In genomic region chr4:55077133-55077889, GRCm38 (mm10) we compare ENCODE assay signal across 8 mouse cellular contexts.
DNase-seq lines count a peak whose midpoint lies in the region; ATAC-seq and TF ChIP-seq lines count a peak whose summit lies in the region.

No protein-coding gene starts in this region.

- no peaks in the 10 kb centered on the region for H3K27me3 ChIP-seq in neural tube, embryonic 11.5 days (ENCODE audit: control insufficient read depth, insufficient read depth, low read length)
- H3K27me3 ChIP-seq in kidney, embryonic 16.5 days (ENCODE audit: insufficient read depth, low read length) = no peaks in the 10 kb centered on the region
- no peaks in the 10 kb centered on the region for H3K27me3 ChIP-seq in lung, postnatal 0 days (replicated peaks; ENCODE audit: insufficient read depth, low read length)

- no peaks in the 10 kb centered on the region for H3K9me3 ChIP-seq in neural tube, embryonic 11.5 days (ENCODE audit: control insufficient read depth, low read length)
- H3K9me3 ChIP-seq in kidney, embryonic 16.5 days (ENCODE audit: low read length) = no peaks in the 10 kb centered on the region
- no peaks in the 10 kb centered on the region for H3K9me3 ChIP-seq in lung, postnatal 0 days (ENCODE audit: low read length)

- 64% methylated on average over 11 of the region's 11 CpGs for WGBS in neural tube, embryonic 11.5 days
- 49% methylated on average over 11 of the region's 11 CpGs for WGBS in kidney, embryonic 16.5 days
- 43% methylated on average over 11 of the region's 11 CpGs for WGBS in lung, postnatal 0 days

- peak; percentile 62 for ATAC-seq in neural tube, embryonic 11.5 days (ENCODE audit: insufficient read depth, low FRiP score, low TSS enrichment)
- no peak for ATAC-seq in kidney, embryonic 16.5 days (ENCODE audit: low FRiP score, low TSS enrichment)
- peak; percentile 50 for ATAC-seq in lung, postnatal 0 days

- H3K4me2 ChIP-seq in neural tube, embryonic 11.5 days (ENCODE audit: low read depth) = no peak overlapping the region
- H3K4me2 ChIP-seq in kidney, embryonic 16.5 days (replicated peaks; ENCODE audit: low read depth, low read length) = no peak overlapping the region
- peak overlapping the region; percentile 14; the same call in 1 of the 2 replicates for H3K4me2 ChIP-seq in lung, postnatal 0 days (replicated peaks; ENCODE audit: low read depth, low read length)

- peak; percentile 29; the same call in 1 of the 2 replicates for TF ChIP-seq CTCF in lung, postnatal 0 days (IDR thresholded peaks at IDR 0.05)

- H3K4me1 ChIP-seq in neural tube, embryonic 11.5 days (ENCODE audit: control insufficient read depth, insufficient read depth, low read length) = 0 out of 2 replicates have a peak, but pooled peaks cover 4% of the 10 kb centered on the region
- H3K4me1 ChIP-seq in kidney, embryonic 16.5 days (ENCODE audit: insufficient read depth, low read length) = peaks cover 14% of the 10 kb centered on the region
- H3K4me1 ChIP-seq in lung, postnatal 0 days (ENCODE audit: insufficient read depth, low read depth, low read length) = peaks cover 2% of the 10 kb centered on the region; the same call in 1 of the 2 replicates

- no peak overlapping the region for H3K4me3 ChIP-seq in neural tube, embryonic 11.5 days (ENCODE audit: low read depth, low read length)
- no peak overlapping the region for H3K4me3 ChIP-seq in kidney, embryonic 16.5 days (ENCODE audit: low read length)
- no peak overlapping the region for H3K4me3 ChIP-seq in lung, postnatal 0 days (ENCODE audit: low read depth, low read length)

- peak; percentile 55 for DNase-seq in neural tube, embryonic 11.5 days (ENCODE audit: low spot score)
- DNase-seq in neural tube, embryonic 10.5 days (ENCODE audit: extremely low spot score, low spot score) = no peak
- DNase-seq in frontal cortex, postnatal 14 days (ENCODE audit: low spot score in 2 of 2) = peak; percentile 42 to 55
- DNase-seq in lung, postnatal 0 days (ENCODE audit: low spot score) = peak; percentile 57
- DNase-seq in right cerebral cortex, postnatal 25 days = peak; percentile 45
- no peak for DNase-seq in natural killer cell, adult 2 months (ENCODE audit: low spot score in 2 of 2)
- DNase-seq in ovary, postnatal 14 days (ENCODE audit: low spot score) = no peak

- H3K36me3 ChIP-seq in neural tube, embryonic 11.5 days (ENCODE audit: control insufficient read depth, insufficient read depth, low read length) = peaks cover 13% of the 10 kb centered on the region
- H3K36me3 ChIP-seq in kidney, embryonic 16.5 days (ENCODE audit: insufficient read depth, low read length) = peaks cover 24% of the 10 kb centered on the region
- H3K36me3 ChIP-seq in lung, postnatal 0 days (ENCODE audit: insufficient read depth, low read length) = no peaks in the 10 kb centered on the region

- no peak for TF ChIP-seq EP300 in lung, postnatal 0 days (IDR thresholded peaks at IDR 0.05)

- peak overlapping the region; percentile 67 for H3K27ac ChIP-seq in neural tube, embryonic 11.5 days (ENCODE audit: low read depth, low read length)
- H3K27ac ChIP-seq in kidney, embryonic 16.5 days (ENCODE audit: low read length) = peak overlapping the region; percentile 14; the same call in 1 of the 2 replicates
- peak overlapping the region; percentile 15; the same call in 1 of the 2 replicates for H3K27ac ChIP-seq in lung, postnatal 0 days (ENCODE audit: low read length)

- no peak overlapping the region for H3K9ac ChIP-seq in neural tube, embryonic 11.5 days (ENCODE audit: low read length)
- 0 out of 2 replicates have a peak overlapping the region, but pooled peaks have one; percentile 5 for H3K9ac ChIP-seq in kidney, embryonic 16.5 days (replicated peaks; ENCODE audit: low read length)
- no peak overlapping the region for H3K9ac ChIP-seq in lung, postnatal 0 days (replicated peaks; ENCODE audit: low read depth)

Comparison
In these comparisons a context has a peak if more than half of its experiments do, and no peak if none do; other contexts are left out.
1. DNase-seq: peak in neural tube, embryonic 11.5 days (single experiment), frontal cortex, postnatal 14 days (2 of 2), lung, postnatal 0 days (single experiment) and right cerebral cortex, postnatal 25 days (single experiment); none in neural tube, embryonic 10.5 days (single experiment), natural killer cell, adult 2 months (0 of 2) and ovary, postnatal 14 days (single experiment).
2. H3K27ac ChIP-seq: peak in every context shown above with its lines; median percentile 67 in neural tube, embryonic 11.5 days; 15 in lung, postnatal 0 days; 14 in kidney, embryonic 16.5 days.